In genomic region chr10:41980772-41981383, GRCm38 (mm10) we compare ENCODE assay signal across 7 mouse cellular contexts. TPM values are rescaled to one million over a fixed set of nuclear protein-coding genes. Genes with fewer than 3 reads are reported as not detected.
DNase-seq lines count a peak whose midpoint lies in the region; ATAC-seq and TF ChIP-seq lines count a peak whose summit lies in the region.

No protein-coding gene starts in this region.

- in situ Hi-C loops in Patski (cut with MboI; ENCODE audit: low pct_unique_long_range_greater_than_20kb): loop anchor here (5.0 kb wide), 1 partner anchor 316 kb away; no protein-coding TSS in a partner anchor

- TF ChIP-seq CTCF in Patski (IDR thresholded peaks at IDR 0.05): peak; percentile 83

- POLR2A ChIA-PET in Patski (lab: Charles Lee): no interaction called here

- no peak for ATAC-seq in Patski
- peak; percentile 93 for ATAC-seq in megakaryocyte progenitor cell, adult 5-6 weeks (replicated peaks; ENCODE audit: poor library complexity)

- peak; percentile 24 for DNase-seq in Patski (ENCODE audit: low read depth, low spot score)
- peak; percentile 76 for DNase-seq in cerebellum, adult 8-10 months
- peak; percentile 47 to 80 for DNase-seq in frontal cortex, postnatal 36 days (ENCODE audit: low spot score in 2 of 2)
- DNase-seq in induced T-regulatory cell, adult 2 months (ENCODE audit: low read depth): peak; percentile 80
- DNase-seq in left cerebral cortex, adult 18-20 months (ENCODE audit: low spot score in 2 of 2): peak; percentile 59 to 68
- DNase-seq in right cerebral cortex, postnatal 10 days (ENCODE audit: low spot score in 2 of 2): peak; percentile 65 to 71

- H3K27me3 ChIP-seq in Patski: no peaks in the 10 kb centered on the region

- CTCF ChIA-PET in Patski (lab: Charles Lee): interaction anchor here (0.7 to 1.6 kb wide), 10 partner anchors 8 to 315 kb away, joined by 3 to 11 read pairs (median 4); no protein-coding TSS in a partner anchor

RNA-seq across cellular contexts. Expression of gene Armc2, which starts 37.4 kb away (rescaled TPM):
- polyA plus RNA-seq in Patski (2021): 1.6 TPM
- total RNA-seq in left cerebral cortex, adult 18-20 months (2021): 10 to 100 TPM; 12.2 to 16.9 TPM
- total RNA-seq in megakaryocyte progenitor cell, adult 5-6 weeks (2015): 0.85 and 1.7 TPM in 2 replicates
- total RNA-seq in megakaryocyte progenitor cell, adult 5-6 weeks (2017): 0.46 TPM in 1 of 2 replicates, not detected in the other

Comparison
In these comparisons a context has a peak if more than half of its experiments do, and no peak if none do; other contexts are left out.
1. DNase-seq: peak in every context shown above with its lines; median percentile 80 in induced T-regulatory cell, adult 2 months; 76 in cerebellum, adult 8-10 months; 68 in right cerebral cortex, postnatal 10 days; 64 in frontal cortex, postnatal 36 days; 64 in left cerebral cortex, adult 18-20 months; 24 in Patski.
2. RNA of gene Armc2, which starts 37.4 kb away (total RNA-seq): 12.2 to 16.9 TPM in left cerebral cortex, adult 18-20 months; 0.46 to 1.7 TPM in megakaryocyte progenitor cell, adult 5-6 weeks; every median in the first group is over 4 times any median in the second.